Comparison of ENCODE assay signal across 8 mouse cellular contexts in genomic region chr7:60139742-60140480, GRCm38 (mm10). TPM values are rescaled to one million over a fixed set of nuclear protein-coding genes. Genes with fewer than 3 reads are reported as not detected.
DNase-seq lines count a peak whose midpoint lies in the region; ATAC-seq and TF ChIP-seq lines count a peak whose summit lies in the region.

TSS of gene Snrpn (minus strand) at chr7:60140219.

- no peak for TF ChIP-seq CTCF in Patski (IDR thresholded peaks at IDR 0.05)

- no peak within 1 kb of the TSS for H3K9ac ChIP-seq in forebrain, embryonic 16.5 days (replicated peaks; ENCODE audit: low read depth, low read length)
- no peak within 1 kb of the TSS for H3K9ac ChIP-seq in hindbrain, embryonic 12.5 days
- H3K9ac ChIP-seq in liver, embryonic 13.5 days = no peak within 1 kb of the TSS

- 46% methylated on average over 4 of the region's 4 CpGs for whole genome bisulfite sequencing in forebrain, embryonic 16.5 days
- 65% methylated on average over 4 of the region's 4 CpGs for WGBS in hindbrain, embryonic 12.5 days
- 48% methylated on average over 4 of the region's 4 CpGs for WGBS in liver, embryonic 13.5 days (ENCODE audit: insufficient replicate concordance)

- no peaks in the 10 kb centered on the region for H3K4me1 ChIP-seq in forebrain, embryonic 16.5 days (replicated peaks; ENCODE audit: control insufficient read depth, insufficient read depth, low read length)
- no peaks in the 10 kb centered on the region for H3K4me1 ChIP-seq in hindbrain, embryonic 12.5 days
- H3K4me1 ChIP-seq in liver, embryonic 13.5 days (replicated peaks) = no peaks in the 10 kb centered on the region

- no peaks in the 10 kb centered on the region for H3K36me3 ChIP-seq in forebrain, embryonic 16.5 days (ENCODE audit: control insufficient read depth, insufficient read depth)
- no peaks in the 10 kb centered on the region for H3K36me3 ChIP-seq in hindbrain, embryonic 12.5 days
- no peaks in the 10 kb centered on the region for H3K36me3 ChIP-seq in liver, embryonic 13.5 days

- peak; percentile 15 to 19 for DNase-seq in cerebellum, postnatal 10 days
- DNase-seq in cerebellum, adult 9-10 months = no peak
- DNase-seq in Patski (ENCODE audit: low read depth, low spot score) = no peak
- no peak for DNase-seq in liver, embryonic 13.5 days
- DNase-seq in Muller cell, postnatal 12 days (ENCODE audit: inconsistent ontology term) = no peak

- H3K4me3 ChIP-seq in forebrain, embryonic 16.5 days (replicated peaks; ENCODE audit: low read length) = no peak within 1 kb of the TSS
- H3K4me3 ChIP-seq in hindbrain, embryonic 12.5 days = no peak within 1 kb of the TSS
- H3K4me3 ChIP-seq in liver, embryonic 13.5 days (replicated peaks) = no peak within 1 kb of the TSS

- CTCF ChIA-PET in Patski (lab: Charles Lee) = no interaction called here

- no peaks in the 10 kb centered on the region for H3K27me3 ChIP-seq in Patski
- no peaks in the 10 kb centered on the region for H3K27me3 ChIP-seq in forebrain, embryonic 16.5 days (replicated peaks; ENCODE audit: control insufficient read depth, insufficient read depth, low read length)
- H3K27me3 ChIP-seq in hindbrain, embryonic 12.5 days = no peaks in the 10 kb centered on the region
- no peaks in the 10 kb centered on the region for H3K27me3 ChIP-seq in liver, embryonic 13.5 days

- H3K27ac ChIP-seq in forebrain, embryonic 16.5 days (ENCODE audit: low read length) = no peak within 1 kb of the TSS
- no peak within 1 kb of the TSS for H3K27ac ChIP-seq in hindbrain, embryonic 12.5 days
- H3K27ac ChIP-seq in liver, embryonic 13.5 days = no peak within 1 kb of the TSS

- no peaks in the 10 kb centered on the region for H3K9me3 ChIP-seq in forebrain, embryonic 16.5 days (ENCODE audit: control insufficient read depth, low read length)
- H3K9me3 ChIP-seq in hindbrain, embryonic 12.5 days (replicated peaks) = no peaks in the 10 kb centered on the region
- no peaks in the 10 kb centered on the region; the same call in 1 of the 2 replicates for H3K9me3 ChIP-seq in liver, embryonic 13.5 days (replicated peaks)

- POLR2A ChIA-PET in Patski (lab: Charles Lee) = no interaction called here

- ATAC-seq in Patski = no peak
- peak; percentile 81 for ATAC-seq in forebrain, embryonic 16.5 days
- ATAC-seq in hindbrain, embryonic 12.5 days (ENCODE audit: low FRiP score) = peak; percentile 56; the same call in 1 of the 2 replicates
- ATAC-seq in liver, embryonic 13.5 days (ENCODE audit: low read depth) = no peak
- no peak for ATAC-seq in megakaryocyte-erythroid progenitor cell, adult 5-6 weeks (replicated peaks; ENCODE audit: low FRiP score, low TSS enrichment, poor library complexity, severe bottlenecking)

- in situ Hi-C loops in Patski (cut with MboI; ENCODE audit: low pct_unique_long_range_greater_than_20kb) = no loop called here

- H3K4me2 ChIP-seq in forebrain, embryonic 16.5 days (ENCODE audit: low read length) = no peak within 1 kb of the TSS
- H3K4me2 ChIP-seq in hindbrain, embryonic 12.5 days (replicated peaks) = no peak within 1 kb of the TSS
- no peak within 1 kb of the TSS for H3K4me2 ChIP-seq in liver, embryonic 13.5 days

RNA-seq across cellular contexts. Expression of gene Snrpn, which starts in this region (rescaled TPM):
- 40.1 TPM for polyA plus RNA-seq in Patski (2021)
- 467 and 583 TPM in 2 replicates for polyA plus RNA-seq in forebrain, embryonic 16.5 days (2015; fragmentation: Nextera tagmentation; extraction: Ambion mirVana)
- 269 and 272 TPM in 2 replicates for polyA plus RNA-seq in hindbrain, embryonic 12.5 days (2016; fragmentation: Nextera tagmentation; extraction: Ambion mirVana)
- polyA plus RNA-seq in liver, embryonic 13.5 days (2015; fragmentation: Nextera tagmentation; extraction: Ambion mirVana) = 13.8 and 14.5 TPM in 2 replicates
- not detected in 2 replicates for total RNA-seq in megakaryocyte-erythroid progenitor cell, adult 5-6 weeks (2014; fragmentation: Nextera tagmentation)
- not detected in 2 replicates for total RNA-seq in megakaryocyte-erythroid progenitor cell, adult 5-6 weeks (2017)

Comparison
In these comparisons a context has a peak if more than half of its experiments do, and no peak if none do; other contexts are left out.
1. DNase-seq: peak in cerebellum, postnatal 10 days (2 of 2); none in cerebellum, adult 9-10 months (single experiment), Patski (single experiment), liver, embryonic 13.5 days (single experiment) and Muller cell, postnatal 12 days (single experiment).
2. ATAC-seq: peak in forebrain, embryonic 16.5 days (single experiment) and hindbrain, embryonic 12.5 days (single experiment); none in Patski (single experiment), liver, embryonic 13.5 days (single experiment) and megakaryocyte-erythroid progenitor cell, adult 5-6 weeks (single experiment).